Mouse (Mus musculus) CH12.LX (cell line): ENCODE results near the gene Zfpl1. TPM values are rescaled to one million over a fixed set of nuclear protein-coding genes. Genes with fewer than 3 reads are reported as not detected.

ENCODE experiments used
- DNase-seq: peaks from one replicate; pipeline ENCODE4 v3.0.0-alpha.2; 2013; ENCODE audit errors: extremely low read depth
- H3K27ac ChIP-seq: 2 replicates; pipeline ENCODE4 v1.5.1; 2012; ENCODE audit warnings: low read depth, mild to moderate bottlenecking, control low read depth, moderate library complexity; ENCODE audit not compliant: insufficient read depth
- H3K27me3 ChIP-seq: replicated peaks from 2 replicates; pipeline ENCODE3; 2012; ENCODE audit warnings: inconsistent platforms
- H3K36me3 ChIP-seq, 2 experiments: replicated peaks in 1 of 2; 2 replicates each; pipeline versions ENCODE3 to v1.6.1; 2012; ENCODE audit warnings: inconsistent platforms in 1 of 2, low read length in 1 of 2, mild to moderate bottlenecking in 1 of 2, mixed read lengths in 1 of 2, moderate library complexity in 1 of 2; ENCODE audit not compliant: control insufficient read depth in 1 of 2, insufficient read depth in 1 of 2
- H3K4me1 ChIP-seq, 2 experiments: 2 replicates each; pipeline ENCODE4 v1.6.1; 2012; ENCODE audit warnings: inconsistent platforms in 1 of 2, moderate library complexity in 1 of 2; ENCODE audit not compliant: insufficient read depth in 2 of 2, control insufficient read depth in 1 of 2
- H3K4me2 ChIP-seq: 2 replicates; pipeline ENCODE4 v1.6.1; 2012; ENCODE audit warnings: low read depth, mild to moderate bottlenecking, control low read depth; ENCODE audit not compliant: poor library complexity, insufficient read depth, severe bottlenecking
- H3K4me3 ChIP-seq, 3 experiments: fragments of 150-350 bp in 1 of 3; sonication (generic) in 1 of 3; replicated peaks in 1 of 3; 2 replicates each; pipeline versions ENCODE3 to v1.5.1; 2011 to 2012; ENCODE audit warnings: low read depth in 2 of 3, low read length in 2 of 3, mild to moderate bottlenecking in 2 of 3, moderate library complexity in 2 of 3, control low read depth in 1 of 3, improper control_type of control experiment in 1 of 3, inconsistent platforms in 1 of 3, mixed read lengths in 1 of 3; ENCODE audit not compliant: poor library complexity in 1 of 3
- H3K79me2 ChIP-seq: replicated peaks from 2 replicates; pipeline ENCODE4 v1.6.1; 2012; ENCODE audit warnings: mild to moderate bottlenecking, moderate library complexity; ENCODE audit not compliant: control insufficient read depth, poor library complexity, insufficient read depth, severe bottlenecking; ENCODE audit errors: extremely low read depth
- H3K9ac ChIP-seq: 2 replicates; pipeline ENCODE4 v1.6.1; 2012; ENCODE audit warnings: low read depth, mild to moderate bottlenecking, control low read depth, moderate library complexity; ENCODE audit not compliant: insufficient read depth
- H3K9me3 ChIP-seq: replicated peaks from 2 replicates; pipeline ENCODE3; 2012; ENCODE audit warnings: low read length, inconsistent platforms, mixed read lengths
- ELF1 ChIP-seq: IDR thresholded peaks from 2 replicates; pipeline ENCODE4 v1.6.1; 2014; ENCODE audit warnings: low read depth, mild to moderate bottlenecking, inconsistent platforms, low read length, improper control_type of control experiment
- GABPA ChIP-seq: IDR thresholded peaks from 2 replicates; pipeline ENCODE4 v1.6.1; 2012; ENCODE audit warnings: low read depth, low read length, improper control_type of control experiment, inconsistent platforms; ENCODE audit not compliant: insufficient replicate concordance
- HCFC1 ChIP-seq: IDR thresholded peaks from 2 replicates; pipeline ENCODE4 v1.6.1; 2012; ENCODE audit warnings: low read depth, mild to moderate bottlenecking, inconsistent platforms, low read length, improper control_type of control experiment
- MAX ChIP-seq: IDR thresholded peaks from 2 replicates; pipeline ENCODE4 v1.6.1; 2011; ENCODE audit warnings: low read length, improper control_type of control experiment
- MEF2A ChIP-seq: IDR thresholded peaks from 2 replicates; pipeline ENCODE4 v1.6.1; 2014; ENCODE audit warnings: low read depth, mild to moderate bottlenecking, inconsistent platforms, low read length, improper control_type of control experiment, borderline replicate concordance
- MYC ChIP-seq: IDR thresholded peaks from 2 replicates; pipeline ENCODE4 v1.6.1; 2011; ENCODE audit warnings: low read depth, mild to moderate bottlenecking, improper control_type of control experiment, low read length
- NELFE ChIP-seq: IDR thresholded peaks from 2 replicates; pipeline ENCODE4 v1.6.1; 2011; ENCODE audit warnings: low read depth, low read length, improper control_type of control experiment
- PAX5 ChIP-seq: IDR thresholded peaks from 2 replicates; pipeline ENCODE4 v1.6.1; 2012; ENCODE audit warnings: low read length, inconsistent platforms, mixed read lengths
- RCOR1 ChIP-seq: conservative IDR thresholded peaks from 2 replicates; pipeline ENCODE4 v1.6.1; 2012; ENCODE audit warnings: low read depth, mild to moderate bottlenecking, inconsistent platforms, low read length, improper control_type of control experiment
- SIN3A ChIP-seq: IDR thresholded peaks from 2 replicates; pipeline ENCODE4 v1.6.1; 2012; ENCODE audit warnings: low read length, improper control_type of control experiment, inconsistent platforms
- TBP ChIP-seq: conservative IDR thresholded peaks from 2 replicates; pipeline ENCODE4 v1.6.1; 2011; ENCODE audit warnings: low read depth, low read length, improper control_type of control experiment
- TCF12 ChIP-seq: IDR thresholded peaks from 2 replicates; pipeline ENCODE4 v1.6.1; 2014; ENCODE audit warnings: low read depth, mild to moderate bottlenecking, inconsistent platforms, low read length, improper control_type of control experiment
- ZC3H11A ChIP-seq: IDR thresholded peaks from 2 replicates; pipeline ENCODE4 v1.6.1; 2012; ENCODE audit warnings: low read depth, mild to moderate bottlenecking, inconsistent platforms, low read length, improper control_type of control experiment
- ZKSCAN1 ChIP-seq: IDR thresholded peaks from 2 replicates; pipeline ENCODE4 v1.6.1; 2012; ENCODE audit warnings: low read depth, inconsistent platforms, low read length, improper control_type of control experiment, borderline replicate concordance
- dilution Hi-C: fragments of 300-500 bp; cut with MboI; formaldehyde crosslinking; loops from 2 replicates; pipeline ENCODE4 v1.14.3; 2020; ENCODE audit warnings: low sequenced_read_pairs; ENCODE audit not compliant: extremely low pct_unique_long_range_greater_than_20kb, extremely low pct_ligation_motif_present
- in situ Hi-C: fragments of 300-500 bp; cut with MboI; formaldehyde crosslinking; loops from 3 replicates; pipeline ENCODE4 v1.14.3; 2019; ENCODE audit warnings: low sequenced_read_pairs, low pct_ligation_motif_present, low pct_unique_long_range_greater_than_20kb, mixed read lengths
- polyA plus RNA-seq: library from polyadenylated mRNA; unstranded; fragments of >175 nt; gene quantifications from 2 replicates; pipeline ENCODE4 v1.2.1, GENCODE M21; 2012; ENCODE audit warnings: low read depth; ENCODE audit not compliant: insufficient read length
- total RNA-seq, 2 experiments: library from RNA; depleted of rRNA; stranded (reverse); fragments of 300-350 nt in 1 of 2; fragments of >200 nt in 1 of 2; gene quantifications; 2 replicates each; pipeline ENCODE4 v1.2.3; 2012 to 2014

Zfpl1 gene
- total and polyA plus RNA-seq, 3 experiments, result 26.1 to 40.9 (median 26.8) TPM

DNA sequence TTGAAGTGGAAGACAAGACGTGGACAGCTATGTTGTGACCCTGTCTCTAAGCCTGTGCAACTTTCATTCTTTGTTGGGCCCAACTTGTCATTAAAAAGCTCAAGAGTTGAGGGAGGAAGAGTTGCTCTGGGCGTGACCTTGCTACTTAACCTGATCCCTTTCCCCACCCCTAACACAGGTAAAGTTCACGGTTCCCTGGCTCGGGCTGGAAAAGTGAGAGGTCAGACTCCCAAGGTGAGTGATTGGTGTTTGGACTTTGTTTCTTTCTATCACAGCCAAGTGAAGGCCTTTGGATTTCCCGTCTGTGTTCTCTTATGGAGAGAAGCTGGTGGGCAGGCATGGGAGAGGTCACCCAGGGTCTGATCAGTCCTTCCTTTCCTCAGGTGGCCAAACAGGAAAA lies 25.8 kb downstream of the Zfpl1 start:
- Histone ChIP-seq H3K9me3 (no peaks in the 10 kb centered on the region), H3K9ac (peak overlapping the region; percentile 73), H3K27me3 (no peaks in the 10 kb centered on the region), H3K27ac (0 out of 2 replicates have a peak overlapping the region, but pooled peaks have one; percentile 26), H3K79me2 (peaks cover 54% of the 10 kb centered on the region), H3K4me3 (peak overlapping the region; percentile 73 to 97 (median 95)), H3K36me3 (peaks cover 32 to 51% of the 10 kb centered on the region in 2 experiments), H3K4me2 (peak overlapping the region; percentile 77), H3K4me1 (peaks cover 8 to 55% of the 10 kb centered on the region in 2 experiments)
- no peak for DNase-seq
- TF ChIP-seq ELF1 (no peak), GABPA (no peak), MYC (no peak), TBP (no peak), ZC3H11A (no peak), ZKSCAN1 (no peak), TCF12 (no peak)
- in situ Hi-C loops, result no loop called here
- dilution Hi-C loops, result no loop called here

- Histone ChIP-seq H3K4me1 (peaks cover 11 to 55% of the 10 kb centered on the region in 2 experiments), H3K9me3 (no peaks in the 10 kb centered on the region), H3K27me3 (no peaks in the 10 kb centered on the region), H3K27ac (peak overlapping the region; percentile 26), H3K4me3 (peak overlapping the region; percentile 73 to 97 (median 95)), H3K4me2 (peak overlapping the region; percentile 77), H3K9ac (peak overlapping the region; percentile 73), H3K36me3 (peaks cover 37 to 51% of the 10 kb centered on the region in 2 experiments)
- in situ Hi-C loops (no loop called here), dilution Hi-C loops (no loop called here)
- DNase-seq, result no peak
- no peak for TF ChIP-seq ZC3H11A
- no peak for TF ChIP-seq RCOR1
- no peak for TF ChIP-seq SIN3A
- no peak for TF ChIP-seq MEF2A
- no peak for TF ChIP-seq MAX
- no peak for TF ChIP-seq HCFC1
- no peak for TF ChIP-seq NELFE
- no peak for TF ChIP-seq PAX5
- TF ChIP-seq, all 38 proteins: peak for 0
- H3K79me2 ChIP-seq, result peaks cover 55% of the 10 kb centered on the region
Observed at GRCm38 (mm10) chr19:6058513-6058912, 26.2 kb downstream of the Zfpl1 start.
